Comparison of ENCODE assay signal across 8 mouse cellular contexts in the genomic region with DNA sequence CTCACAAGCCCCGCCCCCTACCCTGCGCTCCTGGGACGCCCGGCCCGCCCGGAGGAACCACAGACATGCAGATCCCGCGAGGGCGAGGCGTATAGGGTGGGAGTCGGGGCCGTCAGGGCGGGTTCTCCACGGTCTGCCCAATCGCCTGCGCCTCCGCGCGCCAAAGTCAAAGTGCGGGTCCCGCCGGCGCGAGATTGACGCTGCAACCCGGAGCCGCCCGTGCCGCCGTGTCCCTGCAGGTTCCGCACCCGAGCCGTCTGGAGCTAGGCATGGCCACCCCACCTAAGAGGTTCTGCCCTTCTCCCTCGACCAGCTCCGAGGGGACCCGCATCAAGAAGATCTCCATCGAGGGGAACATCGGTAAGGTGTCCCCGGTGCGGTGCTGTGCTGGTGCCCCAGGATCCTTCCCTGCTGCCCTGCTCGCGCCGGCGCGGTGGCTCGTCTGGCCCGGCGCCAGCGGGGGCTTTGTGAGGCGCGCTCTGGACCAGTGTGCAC. TPM values are rescaled to one million over a fixed set of nuclear protein-coding genes. Genes with fewer than 3 reads are reported as not detected.
DNase-seq lines count a peak whose midpoint lies in the region; ATAC-seq lines count a peak whose summit lies in the region.

A gene (plus strand): TSS at position 10 of the 495 bp plus-strand sequence.

- no peaks in the 10 kb centered on the region for H3K9me3 ChIP-seq in hindbrain, embryonic 15.5 days

- WGBS in hindbrain, embryonic 15.5 days, result under 1% methylated on average over 50 of the region's 51 CpGs

- H3K36me3 ChIP-seq in hindbrain, embryonic 15.5 days, result peaks cover 4% of the 10 kb centered on the region; the same call in 1 of the 2 replicates

- peak; percentile 99 for DNase-seq in NIH3T3 (ENCODE audit: low read depth)
- DNase-seq in cerebellum, adult 9-11 months, result peak; percentile 97
- peak; percentile 95 to 96 for DNase-seq in frontal cortex, postnatal 14 days (ENCODE audit: low spot score in 2 of 2)
- peak; percentile 95 to 96 for DNase-seq in left cerebral cortex, adult 18-20 months (ENCODE audit: low spot score in 2 of 2)
- peak; percentile 99 to 100 for DNase-seq in lung, postnatal 4 days
- DNase-seq in retina, postnatal 1 day, result peak; percentile 99
- peak; percentile 96 for DNase-seq in urinary bladder, postnatal 10 days (ENCODE audit: low spot score)

- no peaks in the 10 kb centered on the region for H3K27me3 ChIP-seq in hindbrain, embryonic 15.5 days

- peak within 1 kb of the TSS; percentile 92 for H3K4me3 ChIP-seq in hindbrain, embryonic 15.5 days

- peak; percentile 99 for ATAC-seq in hindbrain, embryonic 15.5 days (ENCODE audit: low FRiP score, low read depth)

- H3K4me1 ChIP-seq in hindbrain, embryonic 15.5 days (replicated peaks), result peaks cover 29% of the 10 kb centered on the region

- H3K27ac ChIP-seq in hindbrain, embryonic 15.5 days (replicated peaks), result peak within 1 kb of the TSS; percentile 93

- H3K9ac ChIP-seq in hindbrain, embryonic 15.5 days, result peak within 1 kb of the TSS; percentile 93

- peak within 1 kb of the TSS; percentile 64 for H3K4me2 ChIP-seq in hindbrain, embryonic 15.5 days

RNA-seq across cellular contexts. Expression of the gene that starts here (rescaled TPM):
- 46.9 and 53.4 TPM in 2 replicates for polyA plus RNA-seq in hindbrain, embryonic 15.5 days (2015; fragmentation: Nextera tagmentation; extraction: Ambion mirVana)
- 10 to 100 TPM; 15.1 to 18.7 TPM for total RNA-seq in left cerebral cortex, adult 18-20 months (2021)

Comparison
In these comparisons a context has a peak if more than half of its experiments do, and no peak if none do; other contexts are left out.
1. Peak in every context shown above with its lines: DNase-seq, ATAC-seq, H3K4me3 ChIP-seq and H3K27ac ChIP-seq.